ENCODE assay signal across 8 mouse cellular contexts in genomic region chr11:75168590-75169361, GRCm38 (mm10). TPM values are rescaled to one million over a fixed set of nuclear protein-coding genes. Genes with fewer than 3 reads are reported as not detected.
DNase-seq lines count a peak whose midpoint lies in the region; ATAC-seq and TF ChIP-seq lines count a peak whose summit lies in the region.

No protein-coding gene starts in this region.

- peaks cover 97% of the 10 kb centered on the region for H3K27me3 ChIP-seq in forebrain, embryonic 13.5 days

- 0 out of 2 replicates have a peak, but pooled peaks cover under 1% of the 10 kb centered on the region for H3K36me3 ChIP-seq in forebrain, embryonic 13.5 days (ENCODE audit: poor library complexity, severe bottlenecking)

- peak; percentile 85 for DNase-seq in ES-CJ7 (ENCODE audit: low read depth, low spot score)
- DNase-seq in brain, embryonic 14.5 days (ENCODE audit: low read depth), result peak; percentile 81
- peak; percentile 91 to 93 for DNase-seq in heart, postnatal 36 days
- peak in 1 of 2 experiments; percentile 78 for DNase-seq in layer of hippocampus, adult 2 months (ENCODE audit: low spot score in 2 of 2)
- peak; percentile 91 for DNase-seq in lung, postnatal 10 days
- peak; percentile 80 for DNase-seq in retina, embryonic 14.5 days (ENCODE audit: low spot score)
- peak; percentile 93 for DNase-seq in thymus, postnatal 4 days

- H3K4me2 ChIP-seq in forebrain, embryonic 13.5 days, result peak overlapping the region; percentile 83

- no peak for TF ChIP-seq POLR2A in brain, embryonic 14.5 days (IDR thresholded peaks at IDR 0.05; ENCODE audit: borderline replicate concordance, extremely low read depth, insufficient read depth, insufficient read length, poor library complexity, severe bottlenecking)

- H3K27ac ChIP-seq in forebrain, embryonic 13.5 days, result no peak overlapping the region
- peak overlapping the region; percentile 43 for H3K27ac ChIP-seq in layer of hippocampus, adult 2 months

- peak; percentile 86 for TF ChIP-seq CTCF in brain, embryonic 14.5 days (IDR thresholded peaks at IDR 0.05; ENCODE audit: borderline replicate concordance, extremely low read depth, insufficient read depth, insufficient read length)
- TF ChIP-seq CTCF in layer of hippocampus, adult 2 months (conservative IDR thresholded peaks at IDR 0.05), result peak; percentile 92

- H3K4me3 ChIP-seq in forebrain, embryonic 13.5 days, result peak overlapping the region; percentile 45
- peak overlapping the region; percentile 66 for H3K4me3 ChIP-seq in layer of hippocampus, adult 2 months

- peak overlapping the region; percentile 63 for H3K9ac ChIP-seq in forebrain, embryonic 13.5 days

- peak; percentile 19; the same call in 1 of the 2 replicates for ATAC-seq in forebrain, embryonic 13.5 days

- peaks cover 80% of the 10 kb centered on the region for H3K4me1 ChIP-seq in forebrain, embryonic 13.5 days

- WGBS in forebrain, embryonic 13.5 days, result under 1% methylated on average over 70 of the region's 83 CpGs

- intact Hi-C loops in heart, postnatal 36 days (cut with DNase I), result loop anchor here (1.0 to 5.0 kb wide), 4 partner anchors 187 to 341 kb away; partner anchors contain the start of genes Smg6 and Srr

- H3K9me3 ChIP-seq in forebrain, embryonic 13.5 days (replicated peaks), result no peaks in the 10 kb centered on the region

RNA-seq across cellular contexts. Expression of gene Hic1, which starts 0.5 kb away (rescaled TPM):
- 8.3 and 11.7 TPM in 2 replicates for polyA plus RNA-seq in brain, embryonic 14.5 days (2012; rRNA removed)
- 1.2 and 1.5 TPM in 2 replicates for polyA plus RNA-seq in forebrain, embryonic 13.5 days (2015; fragmentation: Nextera tagmentation; extraction: Ambion mirVana)
- total RNA-seq in heart, postnatal 36 days (2021), result 10 to 100 TPM; 14.8 to 22.8 TPM
- total RNA-seq in layer of hippocampus, adult 2 months (2021), result 1 to 10 TPM; 3.8 to 3.9 TPM

RNA-seq across cellular contexts. Expression of gene Ovca2, which starts 9.9 kb away (rescaled TPM):
- 20.0 and 23.8 TPM in 2 replicates for polyA plus RNA-seq in brain, embryonic 14.5 days (2012; rRNA removed)
- polyA plus RNA-seq in forebrain, embryonic 13.5 days (2015; fragmentation: Nextera tagmentation; extraction: Ambion mirVana), result 22.8 and 25.1 TPM in 2 replicates
- total RNA-seq in heart, postnatal 36 days (2021), result 1 to 10 TPM; 5.3 to 7.2 TPM
- 10 to 100 TPM; 19.3 to 22.4 TPM for total RNA-seq in layer of hippocampus, adult 2 months (2021)

RNA-seq across cellular contexts. Expression of gene Dph1, which starts 22.3 kb away (rescaled TPM):
- 19.3 and 23.9 TPM in 2 replicates for polyA plus RNA-seq in brain, embryonic 14.5 days (2012; rRNA removed)
- polyA plus RNA-seq in forebrain, embryonic 13.5 days (2015; fragmentation: Nextera tagmentation; extraction: Ambion mirVana), result 13.9 and 15.8 TPM in 2 replicates
- 1 to 10 TPM; 9.0 to 9.7 TPM for total RNA-seq in heart, postnatal 36 days (2021)
- total RNA-seq in layer of hippocampus, adult 2 months (2021), result 10 to 100 TPM; 30.7 to 31.4 TPM

RNA-seq across cellular contexts. Expression of gene Rtn4rl1, which starts 24.8 kb away (rescaled TPM):
- polyA plus RNA-seq in brain, embryonic 14.5 days (2012; rRNA removed), result 6.6 and 12.1 TPM in 2 replicates
- polyA plus RNA-seq in forebrain, embryonic 13.5 days (2015; fragmentation: Nextera tagmentation; extraction: Ambion mirVana), result 2.2 and 2.6 TPM in 2 replicates
- total RNA-seq in heart, postnatal 36 days (2021), result 10 to 100 TPM in 1 of 2 experiments, 1 to 10 TPM in 1; 6.0 to 10.0 TPM
- 100 to 1,000 TPM; 104 to 110 TPM for total RNA-seq in layer of hippocampus, adult 2 months (2021)
